Mouse (Mus musculus) 416B (cell line): ENCODE measurements around the gene BC117090.
A peak's percentile ranks its signal among the peaks of the same experiment; 100 is the strongest.

Source experiments
- DNase-seq: peaks from one replicate; pipeline ENCODE4 v3.0.0; 2011; ENCODE audit warnings: low read depth

Gene BC117090

DNA sequence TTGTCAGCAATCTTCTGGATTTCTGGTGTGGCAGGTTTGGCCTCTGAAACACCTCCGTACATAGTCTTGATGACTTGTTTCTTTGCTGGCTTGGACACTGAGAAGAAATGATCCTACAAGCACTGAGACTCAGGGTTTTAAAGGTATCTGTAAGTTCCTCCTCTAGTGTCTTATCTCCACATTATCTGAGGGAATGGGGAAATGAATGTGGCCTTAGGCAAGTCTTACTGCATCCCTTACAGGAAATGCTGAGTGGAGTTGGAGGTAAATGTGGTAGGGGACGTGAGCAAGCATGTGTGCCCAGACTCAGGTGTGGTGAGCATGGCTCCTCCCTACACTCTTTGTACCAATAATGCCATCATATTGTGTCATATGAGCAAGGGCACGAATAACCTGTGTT is at the start of gene BC117090:
TSS of gene BC117090 (minus strand) at position 101 of the 400 bp plus-strand sequence.
- DNase-seq, result peak; percentile 75

DNA sequence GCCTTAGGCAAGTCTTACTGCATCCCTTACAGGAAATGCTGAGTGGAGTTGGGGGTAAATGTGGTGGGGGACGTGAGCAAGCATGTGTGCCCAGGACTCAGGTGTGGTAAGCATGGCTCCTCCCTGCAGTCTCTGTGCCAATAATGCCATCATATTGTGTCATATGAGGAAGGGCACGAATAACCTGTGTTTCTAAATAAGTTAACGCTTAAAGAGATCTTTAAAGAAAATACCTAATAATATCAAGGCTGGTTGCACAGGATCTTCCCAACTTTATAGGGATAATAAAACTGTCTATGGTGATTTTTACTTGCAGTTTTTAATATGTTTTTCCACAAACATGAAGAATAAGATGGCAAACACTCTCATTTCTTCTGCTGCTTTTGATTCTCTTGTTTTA is 33.5 kb upstream of the BC117090 start, which contains the start of gene BC100530:
TSS of gene BC100530 (minus strand) at position 101 of the 400 bp plus-strand sequence.
- peak; percentile 83 for DNase-seq

DNA sequence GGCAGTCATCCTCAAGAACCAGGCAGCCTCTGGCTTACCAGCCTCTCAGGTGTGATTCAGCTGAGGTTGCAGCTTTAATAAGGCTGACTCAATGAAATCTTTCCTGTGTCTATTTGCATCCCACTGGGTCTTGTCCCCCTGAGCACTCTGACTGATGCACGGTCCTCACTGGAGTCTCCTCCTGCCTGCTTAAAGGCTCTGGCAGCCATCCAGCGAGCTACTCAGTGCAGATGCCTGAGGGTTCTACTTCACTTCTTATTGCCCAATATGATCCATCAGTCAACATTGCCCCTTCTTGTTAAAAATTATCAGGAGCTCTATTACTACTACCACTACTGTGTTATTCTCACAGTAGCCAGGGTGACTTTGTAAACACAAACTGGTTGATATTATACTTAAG is 3.0 kb upstream of the BC117090 start:
- DNase-seq, result no peak

DNA sequence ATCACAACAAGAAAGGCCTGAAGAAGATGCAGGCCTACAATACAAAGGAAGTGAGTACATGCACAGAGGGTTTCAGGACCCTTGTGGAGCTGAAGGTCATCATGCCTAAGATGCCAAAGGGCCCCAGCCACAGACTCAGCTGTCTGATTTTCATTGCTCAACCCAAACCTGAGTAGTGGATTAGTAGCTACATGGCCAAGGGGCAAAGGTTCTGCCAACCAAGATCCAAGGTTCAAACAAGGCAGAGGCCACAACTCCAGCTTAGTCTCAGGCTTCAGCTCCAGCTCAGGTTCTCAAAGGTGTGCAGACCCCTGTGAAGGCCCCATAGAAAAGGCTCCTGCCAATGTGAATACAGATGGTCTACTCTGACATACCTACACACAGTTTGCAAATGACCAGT is 14.8 kb downstream of the BC117090 start:
- DNase-seq, result no peak

DNA sequence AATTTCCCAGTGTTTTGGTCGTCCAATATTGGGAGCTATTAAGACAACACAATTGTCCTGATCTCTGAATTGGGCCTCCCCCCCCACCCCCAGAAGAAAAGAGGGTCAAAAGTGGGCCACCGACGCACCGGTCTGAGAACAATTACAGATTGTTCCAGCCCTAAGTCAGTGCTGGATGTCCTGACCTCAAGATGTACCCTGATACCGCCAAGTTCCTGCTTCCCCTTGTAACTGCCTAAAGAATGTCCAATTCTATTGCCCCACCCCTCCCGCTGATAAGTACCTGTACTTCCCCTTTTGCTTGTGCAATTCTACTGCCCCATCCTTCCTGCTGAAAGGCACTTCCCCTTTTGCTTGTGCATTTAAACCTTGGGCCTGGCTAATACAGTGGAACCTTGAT is 18.0 kb downstream of the BC117090 start:
- DNase-seq, result peak; percentile 36

DNA sequence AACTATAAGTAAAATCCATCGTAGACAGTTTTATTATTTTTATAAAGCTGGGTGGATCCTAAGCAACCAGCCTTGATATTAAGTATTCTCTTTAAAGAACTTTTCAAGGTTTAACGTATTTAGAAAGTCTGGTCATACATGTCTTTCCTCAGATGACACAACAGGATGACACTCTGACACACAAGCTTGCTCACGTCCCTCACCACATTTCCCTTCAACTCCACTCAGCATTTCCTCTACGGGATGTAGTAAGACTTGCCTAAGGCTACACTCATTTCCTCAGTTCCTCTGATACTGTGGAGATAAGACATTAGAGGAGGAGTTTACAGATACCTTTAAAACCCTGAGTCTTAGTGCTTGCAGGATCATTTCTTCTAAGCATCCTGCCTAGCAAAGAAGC is 26.5 kb downstream of the BC117090 start:
- DNase-seq, result peak; percentile 98

DNA sequence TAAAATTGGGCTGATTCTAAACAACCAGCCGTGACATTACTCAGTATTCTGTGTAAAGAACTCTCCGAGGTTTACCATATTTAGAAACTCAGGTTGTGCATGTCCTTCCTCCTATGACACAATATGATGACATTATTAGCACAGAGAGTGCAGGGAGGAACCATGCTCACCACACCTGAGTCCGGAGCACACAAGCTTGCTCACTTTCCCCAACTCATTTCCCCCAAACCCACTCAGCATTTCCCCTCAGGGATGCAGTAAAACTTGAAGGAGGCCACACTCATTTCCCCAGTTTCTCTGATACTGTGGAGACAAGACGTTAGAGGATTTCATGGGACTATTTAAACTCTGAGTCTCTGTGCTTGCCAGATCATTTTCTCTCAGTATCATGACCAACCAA is 45.0 kb downstream of the BC117090 start:
- DNase-seq, result peak; percentile 56

DNA sequence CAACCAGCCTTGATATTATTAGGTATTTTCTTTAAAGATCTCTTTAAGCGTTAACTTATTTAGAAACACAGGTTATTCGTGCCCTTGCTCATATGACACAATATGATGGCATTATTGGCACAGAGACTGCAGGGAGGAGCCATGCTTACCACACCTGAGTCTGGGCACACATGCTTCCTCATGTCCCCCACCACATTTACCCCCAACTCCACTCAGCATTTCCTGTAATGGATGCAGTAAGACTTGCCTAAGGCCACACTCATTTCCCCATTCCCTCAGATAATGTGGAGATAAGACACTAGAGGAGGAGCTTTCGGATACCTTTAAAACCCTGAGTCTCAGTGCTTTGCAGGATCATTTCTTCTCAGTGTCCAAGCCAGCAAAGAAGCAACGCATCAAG is 57.3 kb downstream of the BC117090 start, which contains the start of gene Stfa1:
TSS of gene Stfa1 (plus strand) at position 156 of the 400 bp plus-strand sequence.
- DNase-seq, result peak; percentile 88
